Mouse (Mus musculus): Measurements from ENCODE around the gene Olfr875. TPM values are rescaled to one million over a fixed set of nuclear protein-coding genes. Genes with fewer than 3 reads are reported as not detected.
"Not testable (repeated sequence)": the region's sequence is repeated elsewhere in the genome, so short reads cannot be mapped to it uniquely, and the experiment has no call there.

Gene Olfr875
- polyA plus RNA-seq (2016; fragmentation: Nextera tagmentation; extraction: Ambion mirVana) = not detected in 2 replicates

DNA sequence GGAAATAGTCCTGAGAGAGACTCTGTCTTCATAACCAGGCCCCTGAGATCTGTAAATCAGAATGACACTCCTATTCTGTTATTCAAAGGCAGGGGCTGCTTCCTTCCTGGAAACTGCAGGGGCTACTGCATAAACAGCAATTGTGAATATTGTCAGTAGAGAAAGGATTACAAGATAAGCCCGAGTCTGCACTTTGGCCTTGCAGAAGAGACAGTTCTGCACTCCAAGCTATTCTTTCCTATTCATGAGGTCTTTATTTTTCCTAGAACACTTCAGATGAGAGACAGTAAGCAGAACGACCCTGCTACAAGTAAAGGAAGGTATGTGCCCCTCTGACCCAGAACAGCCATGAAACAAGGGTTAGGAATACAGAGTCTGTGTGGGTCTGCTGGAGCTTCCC lies at the start of gene Olfr875:
Gene Olfr875, plus strand, starts transcription at position 99 of the 400 bp plus-strand sequence.
- H3K27me3 ChIP-seq = no peaks in the 10 kb centered on the region
- H3K9me3 ChIP-seq (replicated peaks) = no peaks in the 10 kb centered on the region
- ATAC-seq (ENCODE audit: low FRiP score) = no peak
- no peak within 1 kb of the TSS for H3K4me2 ChIP-seq (replicated peaks)
- no peaks in the 10 kb centered on the region for H3K36me3 ChIP-seq
- WGBS = 43% methylated on average over 2 of the region's 2 CpGs
- no peak within 1 kb of the TSS for H3K9ac ChIP-seq
- H3K27ac ChIP-seq = no peak within 1 kb of the TSS
- H3K4me1 ChIP-seq = no peaks in the 10 kb centered on the region
- no peak within 1 kb of the TSS for H3K4me3 ChIP-seq

DNA sequence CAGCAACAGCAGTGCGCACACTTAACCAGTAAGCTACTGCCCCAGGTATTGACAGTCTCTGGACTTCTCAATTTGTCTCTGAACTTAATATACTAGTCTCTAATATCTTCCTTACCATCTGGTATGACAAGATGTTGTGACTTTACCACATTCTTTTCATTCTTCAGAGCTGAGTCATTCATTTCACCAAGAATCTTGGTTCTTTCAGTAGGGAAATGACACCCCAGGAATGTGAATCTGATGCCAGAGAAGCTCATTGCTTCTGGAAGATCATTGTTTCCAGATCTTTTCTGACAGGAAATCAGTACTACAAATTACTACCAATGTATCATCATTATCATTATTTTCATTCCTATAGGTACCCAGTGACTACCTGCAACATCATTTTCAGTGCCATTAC lies 37.3 kb upstream of the Olfr875 start:
- Histone ChIP-seq H3K4me3 (no peak overlapping the region), H3K36me3 (no peaks in the 10 kb centered on the region), H3K27ac (no peak overlapping the region), H3K9ac (no peak overlapping the region), H3K4me1 (no peaks in the 10 kb centered on the region), H3K27me3 (no peaks in the 10 kb centered on the region), H3K4me2 (replicated peaks) (no peak overlapping the region), H3K9me3 (replicated peaks) (no peaks in the 10 kb centered on the region)
- 91% methylated on average over 1 of the region's 1 CpGs for WGBS
- no peak for ATAC-seq (ENCODE audit: low FRiP score)

DNA sequence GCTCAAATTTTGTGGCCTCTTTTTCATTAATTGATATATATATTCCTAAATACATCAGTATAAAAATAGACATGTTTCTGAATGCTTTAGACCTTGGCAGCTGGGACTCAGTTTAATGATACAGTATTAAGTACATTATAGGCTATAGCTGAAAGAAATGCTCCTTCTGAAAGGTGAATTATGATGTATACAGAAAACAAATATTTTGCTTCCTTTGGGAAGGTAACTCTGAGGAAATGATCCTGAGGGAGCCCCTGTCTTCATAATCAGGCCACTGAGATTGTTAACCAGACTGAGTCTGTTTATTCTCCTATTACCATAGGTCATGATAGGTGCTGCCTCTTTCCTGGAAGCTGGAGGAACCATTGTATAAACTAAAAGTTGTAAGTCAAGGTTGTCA lies 26.9 kb upstream of the Olfr875 start, which contains the start of gene Olfr874:
Gene Olfr874, plus strand, starts transcription at position 301 of the 400 bp plus-strand sequence.
- no peaks in the 10 kb centered on the region for H3K36me3 ChIP-seq
- H3K27ac ChIP-seq = no peak within 1 kb of the TSS
- no peak within 1 kb of the TSS for H3K4me2 ChIP-seq (replicated peaks)
- H3K4me3 ChIP-seq = no peak within 1 kb of the TSS
- no peaks in the 10 kb centered on the region for H3K27me3 ChIP-seq
- no peaks in the 10 kb centered on the region for H3K9me3 ChIP-seq (replicated peaks)
- H3K9ac ChIP-seq = no peak within 1 kb of the TSS
- ATAC-seq (ENCODE audit: low FRiP score) = no peak
- no peaks in the 10 kb centered on the region; the same call in 1 of the 2 replicates for H3K4me1 ChIP-seq

DNA sequence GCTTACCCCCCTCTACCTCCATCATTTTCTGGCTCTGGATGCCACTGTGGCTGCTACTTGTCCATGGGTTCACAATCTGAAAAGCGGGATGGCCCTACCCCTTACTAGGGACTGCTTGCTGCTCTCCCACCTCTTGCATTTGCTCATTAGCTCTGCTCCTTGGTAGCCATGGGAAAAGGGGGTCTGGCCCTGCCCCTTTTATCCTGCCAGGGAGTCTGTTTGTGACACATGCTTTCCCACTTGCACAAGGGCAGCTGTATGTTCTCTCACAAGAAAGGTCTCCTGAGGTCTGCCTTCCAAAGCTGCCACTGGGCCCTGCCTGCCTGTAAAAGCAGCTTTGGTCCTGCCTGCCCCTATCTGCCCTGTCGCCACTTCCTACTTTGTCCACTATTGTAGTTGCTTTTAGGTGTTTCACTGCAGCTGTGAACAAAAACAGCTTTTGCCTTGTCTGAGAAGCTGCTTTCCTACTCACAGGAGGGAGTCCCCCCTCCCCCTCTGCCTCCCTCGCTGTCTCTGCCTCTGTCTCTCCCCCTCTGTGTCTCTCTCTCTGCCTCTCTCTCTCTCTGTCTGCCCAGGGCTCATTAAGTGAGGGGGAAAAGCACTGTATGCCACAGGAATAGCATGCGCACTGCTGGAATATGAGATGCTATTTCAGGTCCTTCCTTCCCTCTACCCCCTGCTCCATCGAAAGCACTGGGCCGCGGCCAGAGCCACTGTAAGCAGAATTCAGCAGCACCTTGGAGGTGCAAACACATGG lies 21.2 kb upstream of the Olfr875 start:
- Histone ChIP-seq H3K27me3 (no peaks in the 10 kb centered on the region), H3K9ac (peak overlapping the region; percentile 35; the same call in 1 of the 2 replicates), H3K36me3 (no peaks in the 10 kb centered on the region), H3K9me3 (replicated peaks) (no peaks in the 10 kb centered on the region), H3K4me3 (no peak overlapping the region), H3K27ac (no peak overlapping the region; the same call in 1 of the 2 replicates), H3K4me1 (peaks cover 10% of the 10 kb centered on the region), H3K4me2 (replicated peaks) (peak overlapping the region; percentile 19; the same call in 1 of the 2 replicates)
- WGBS = 28% methylated on average over 7 of the region's 7 CpGs
- peak; percentile 75 for ATAC-seq (ENCODE audit: low FRiP score)

DNA sequence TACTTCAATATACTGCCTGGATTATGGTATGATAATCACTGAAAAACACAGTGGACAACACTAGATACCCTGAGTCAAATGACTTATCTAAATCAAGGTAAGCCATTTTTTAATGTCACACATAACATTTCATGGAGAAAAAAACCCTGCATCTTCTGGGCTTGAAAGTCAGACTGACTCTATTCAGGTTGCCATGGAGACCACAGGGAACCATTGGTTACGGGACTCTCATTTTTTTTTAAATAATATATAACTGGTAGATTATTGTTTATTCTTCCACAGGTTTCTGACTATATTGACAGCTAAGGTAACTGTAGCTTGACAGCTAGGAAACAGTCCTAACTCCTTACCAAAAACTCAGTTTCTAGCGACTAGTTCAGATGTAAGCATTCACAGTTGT lies 20.2 kb upstream of the Olfr875 start:
- ATAC-seq (ENCODE audit: low FRiP score) = no peak
- no peak overlapping the region for H3K9ac ChIP-seq
- 64% methylated on average over 2 of the region's 2 CpGs for WGBS
- H3K4me2 ChIP-seq (replicated peaks) = no peak overlapping the region
- no peaks in the 10 kb centered on the region for H3K36me3 ChIP-seq
- peaks cover 10% of the 10 kb centered on the region for H3K4me1 ChIP-seq
- H3K27me3 ChIP-seq = no peaks in the 10 kb centered on the region
- no peak overlapping the region for H3K27ac ChIP-seq
- no peak overlapping the region for H3K4me3 ChIP-seq
- H3K9me3 ChIP-seq (replicated peaks) = no peaks in the 10 kb centered on the region

DNA sequence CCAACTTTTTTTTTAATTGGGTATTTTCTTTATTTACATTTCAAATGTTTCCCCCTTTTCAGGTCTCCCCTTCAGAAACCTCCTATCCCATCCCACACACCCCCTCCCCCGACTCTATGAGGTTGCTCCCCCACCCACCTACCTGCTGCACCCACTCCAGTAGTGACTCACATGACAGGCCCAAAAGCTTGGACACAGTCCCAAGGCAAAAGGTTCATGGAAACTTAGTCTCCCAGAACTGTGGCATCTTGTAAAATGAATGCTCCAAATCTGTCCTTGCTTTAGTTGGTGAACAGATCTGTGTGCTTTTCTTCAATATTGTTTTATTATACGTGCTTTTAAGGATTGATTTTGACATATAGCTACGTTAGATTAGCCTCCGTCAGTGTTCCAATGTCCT lies 19.7 kb upstream of the Olfr875 start:
- Histone ChIP-seq H3K27ac (no peak overlapping the region), H3K4me3 (no peak overlapping the region), H3K9me3 (replicated peaks) (no peaks in the 10 kb centered on the region), H3K36me3 (no peaks in the 10 kb centered on the region), H3K27me3 (no peaks in the 10 kb centered on the region), H3K4me2 (replicated peaks) (no peak overlapping the region), H3K4me1 (peaks cover 10% of the 10 kb centered on the region), H3K9ac (no peak overlapping the region)
- no peak for ATAC-seq (ENCODE audit: low FRiP score)
- 74% methylated on average over 4 of the region's 4 CpGs for WGBS

DNA sequence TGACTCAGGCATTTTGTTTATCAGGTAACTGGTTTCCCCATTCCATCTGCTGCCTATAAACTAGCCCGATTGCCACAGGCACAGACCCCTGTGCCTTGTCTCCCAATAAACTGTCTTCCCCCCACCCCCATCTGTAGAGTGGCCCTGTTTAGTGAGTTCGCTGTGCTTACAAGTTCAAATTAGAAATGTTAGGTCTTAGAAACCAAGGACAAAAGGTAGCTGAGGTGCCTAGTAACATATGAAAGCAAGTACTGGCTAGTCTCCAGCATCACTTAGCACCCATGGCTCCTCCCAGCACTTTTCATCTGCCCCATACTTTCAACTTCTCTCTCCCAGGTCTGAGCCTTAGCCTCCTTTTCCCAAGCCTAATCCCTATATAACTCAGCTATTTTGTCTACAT lies 9.9 kb upstream of the Olfr875 start:
- no peak overlapping the region for H3K4me3 ChIP-seq
- no peaks in the 10 kb centered on the region for H3K9me3 ChIP-seq (replicated peaks)
- no peaks in the 10 kb centered on the region for H3K36me3 ChIP-seq
- H3K27me3 ChIP-seq = no peaks in the 10 kb centered on the region
- H3K4me2 ChIP-seq (replicated peaks) = no peak overlapping the region
- H3K4me1 ChIP-seq = no peaks in the 10 kb centered on the region
- H3K27ac ChIP-seq = no peak overlapping the region
- 91% methylated on average over 2 of the region's 2 CpGs for WGBS
- ATAC-seq (ENCODE audit: low FRiP score) = no peak
- no peak overlapping the region for H3K9ac ChIP-seq

DNA sequence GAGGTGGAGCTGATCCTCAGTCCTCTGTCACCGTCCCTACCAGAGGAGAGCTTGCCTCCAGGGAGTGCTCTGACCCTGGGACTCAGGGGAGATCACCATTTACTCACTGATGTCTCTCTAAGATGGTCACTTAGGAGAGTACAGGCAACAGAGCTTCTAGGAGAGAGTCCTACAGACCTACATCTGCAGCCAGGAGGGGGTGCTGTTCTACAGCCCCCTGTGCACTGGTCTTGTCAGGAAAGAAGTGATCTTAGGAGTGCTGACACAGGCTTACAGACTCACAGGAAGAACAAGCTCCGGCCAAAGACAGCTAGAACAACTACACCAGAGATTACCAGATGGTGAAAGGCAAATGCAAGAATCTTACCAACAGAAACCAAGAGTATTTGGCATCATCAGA lies 9.1 kb upstream of the Olfr875 start:
- ATAC-seq (ENCODE audit: low FRiP score) = no peak
- no peak overlapping the region for H3K4me2 ChIP-seq (replicated peaks)
- no peak overlapping the region for H3K9ac ChIP-seq
- no peaks in the 10 kb centered on the region for H3K36me3 ChIP-seq
- no peaks in the 10 kb centered on the region for H3K27me3 ChIP-seq
- H3K4me3 ChIP-seq = no peak overlapping the region
- no peaks in the 10 kb centered on the region for H3K9me3 ChIP-seq (replicated peaks)
- WGBS = 63% methylated on average over 2 of the region's 2 CpGs
- H3K27ac ChIP-seq = no peak overlapping the region
- no peaks in the 10 kb centered on the region for H3K4me1 ChIP-seq

DNA sequence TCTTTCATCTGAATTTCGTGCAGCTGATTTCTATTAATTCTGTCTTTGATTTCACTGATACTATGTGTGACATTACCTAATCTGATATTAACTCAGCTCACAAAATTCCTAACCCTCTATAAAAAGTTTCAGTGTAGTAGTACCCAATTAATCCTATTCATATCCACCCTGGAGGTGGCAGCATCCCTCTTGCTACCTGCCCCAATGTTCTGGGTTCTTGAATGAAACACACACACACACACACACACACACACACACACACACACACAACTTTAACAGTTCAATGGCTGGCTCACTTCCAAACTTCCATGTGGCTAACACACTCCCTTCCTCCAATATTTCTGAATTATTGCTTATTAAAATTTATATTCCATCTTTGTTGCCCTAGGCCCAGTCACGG lies 996 bp upstream of the Olfr875 start:
- H3K9me3 ChIP-seq (replicated peaks) = no peaks in the 10 kb centered on the region
- H3K9ac ChIP-seq = no peak overlapping the region
- ATAC-seq (ENCODE audit: low FRiP score) = no peak
- no peaks in the 10 kb centered on the region for H3K4me1 ChIP-seq
- no peak overlapping the region for H3K4me3 ChIP-seq
- WGBS = 82% methylated on average over 2 of the region's 2 CpGs
- no peaks in the 10 kb centered on the region for H3K27me3 ChIP-seq
- no peaks in the 10 kb centered on the region for H3K36me3 ChIP-seq
- H3K27ac ChIP-seq = no peak overlapping the region
- H3K4me2 ChIP-seq (replicated peaks) = no peak overlapping the region

DNA sequence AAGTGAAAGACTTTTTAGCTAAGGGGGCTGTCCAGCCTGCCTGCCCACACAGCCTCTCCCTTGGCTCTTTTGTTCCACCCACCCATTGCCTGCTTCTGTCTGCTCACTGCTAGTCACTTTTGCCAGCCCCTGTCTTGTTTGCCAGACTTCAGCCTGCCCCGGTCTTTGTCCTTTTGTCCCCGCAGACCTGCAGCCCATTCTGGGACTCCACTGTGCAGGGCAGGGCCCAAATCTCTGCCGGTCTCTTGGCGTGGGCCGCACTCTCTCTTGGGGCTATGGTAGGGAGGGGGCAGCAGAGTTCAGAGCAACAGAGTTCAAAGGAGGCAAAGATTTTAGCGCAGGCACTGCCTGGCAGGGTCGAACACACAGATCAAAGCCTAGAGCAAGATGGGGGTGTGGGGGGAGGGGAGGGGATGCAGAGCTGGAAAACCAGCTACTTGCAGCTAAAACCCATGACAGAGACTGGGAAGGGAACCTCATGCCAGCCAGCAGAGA lies 11.2 kb downstream of the Olfr875 start:
- peak overlapping the region; percentile 59 for H3K4me2 ChIP-seq (replicated peaks)
- no peaks in the 10 kb centered on the region for H3K27me3 ChIP-seq
- ATAC-seq (ENCODE audit: low FRiP score) = peak; percentile 86
- H3K4me3 ChIP-seq = peak overlapping the region; percentile 29
- H3K36me3 ChIP-seq = no peaks in the 10 kb centered on the region
- peaks cover 6% of the 10 kb centered on the region for H3K4me1 ChIP-seq
- peak overlapping the region; percentile 65 for H3K27ac ChIP-seq
- under 1% methylated on average over 7 of the region's 7 CpGs for WGBS
- H3K9me3 ChIP-seq (replicated peaks) = no peaks in the 10 kb centered on the region
- peak overlapping the region; percentile 56 for H3K9ac ChIP-seq

DNA sequence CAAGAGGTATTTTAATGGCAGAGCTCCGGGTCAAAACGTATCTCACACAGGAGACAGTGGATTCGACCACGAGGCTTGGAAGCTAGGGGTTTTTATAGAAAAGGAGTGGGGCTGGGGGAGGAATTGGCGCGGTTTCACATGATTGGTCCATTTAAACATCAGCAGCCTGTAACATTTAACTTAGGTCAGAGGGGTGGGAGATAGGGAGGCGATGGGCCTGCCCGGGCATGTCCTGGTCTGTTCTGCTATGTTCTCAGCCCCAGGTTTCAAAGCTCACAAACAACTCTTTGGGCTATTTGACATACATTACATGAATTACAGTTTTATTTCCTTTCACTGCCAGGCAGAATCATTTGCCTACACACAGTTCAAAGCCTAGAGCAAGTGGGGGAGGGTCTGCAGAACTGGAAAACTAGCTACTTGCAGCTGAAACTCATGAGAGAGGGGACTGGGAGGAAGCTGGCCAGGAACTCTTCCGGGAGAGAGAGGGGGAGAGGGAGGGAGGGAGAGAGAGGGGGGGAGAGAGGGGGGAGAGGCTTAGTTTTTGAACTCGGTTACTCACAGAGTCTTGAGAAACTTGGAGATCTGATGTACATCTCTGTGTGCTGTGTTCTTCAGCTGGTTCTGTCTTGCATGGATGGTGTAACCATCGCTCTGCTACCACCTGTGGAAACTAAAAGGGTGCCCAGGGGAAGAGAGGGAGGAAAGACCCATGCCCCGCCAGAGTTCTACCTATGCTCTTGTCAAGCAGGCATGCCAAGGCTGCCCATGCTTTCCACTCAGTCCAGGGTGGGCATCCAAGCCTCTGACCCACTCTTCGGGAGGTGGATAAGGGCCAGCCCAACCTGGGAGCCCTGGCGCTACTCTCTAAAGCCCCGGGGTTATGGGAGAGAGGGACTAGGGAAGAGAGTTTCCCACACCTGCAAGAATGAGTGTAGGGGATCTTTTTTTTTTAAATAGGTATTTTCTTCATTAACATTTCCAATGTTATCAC lies 12.0 kb downstream of the Olfr875 start:
- H3K4me3 ChIP-seq = 0 out of 2 replicates have a peak overlapping the region, but pooled peaks have one; percentile 29
- H3K9ac ChIP-seq; H3K27me3 ChIP-seq; H3K4me1 ChIP-seq; H3K27ac ChIP-seq; H3K9me3 ChIP-seq (replicated peaks); H3K36me3 ChIP-seq: not testable (repeated sequence)
- WGBS = 51% methylated on average over 11 of the region's 15 CpGs
- peak overlapping the region; percentile 59 for H3K4me2 ChIP-seq (replicated peaks)
- ATAC-seq (ENCODE audit: low FRiP score) = peak; percentile 71

DNA sequence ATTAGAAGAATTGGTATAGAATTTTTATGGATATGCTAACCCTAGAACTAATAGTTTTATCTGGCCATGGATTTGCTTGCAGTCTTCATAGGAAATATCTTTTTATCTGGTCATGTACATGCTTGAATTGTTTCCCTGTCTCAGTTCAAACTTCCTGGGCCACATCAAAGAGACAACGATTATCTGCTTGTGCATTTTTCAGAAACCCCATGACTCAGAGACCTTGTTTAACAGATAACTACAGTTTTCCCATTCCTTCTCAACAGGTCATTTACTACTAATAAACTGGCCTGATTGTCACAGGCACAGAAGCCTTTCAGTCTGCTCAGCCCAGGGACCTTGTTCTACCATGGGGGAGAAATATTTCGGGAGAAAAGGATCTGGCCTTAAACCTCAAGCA lies 14.8 kb downstream of the Olfr875 start:
- Histone ChIP-seq H3K27ac (no peak overlapping the region), H3K4me2 (replicated peaks) (no peak overlapping the region), H3K4me3 (no peak overlapping the region), H3K36me3 (no peaks in the 10 kb centered on the region), H3K27me3 (no peaks in the 10 kb centered on the region), H3K4me1 (peaks cover 6% of the 10 kb centered on the region), H3K9ac (no peak overlapping the region), H3K9me3 (replicated peaks) (no peaks in the 10 kb centered on the region)
- WGBS = 80% methylated on average over 2 of the region's 2 CpGs
- ATAC-seq (ENCODE audit: low FRiP score) = no peak

Data from hindbrain, embryonic 12.5 days (tissue).